Mouse (Mus musculus): ENCODE measurements around the gene Bag5.

DNA sequence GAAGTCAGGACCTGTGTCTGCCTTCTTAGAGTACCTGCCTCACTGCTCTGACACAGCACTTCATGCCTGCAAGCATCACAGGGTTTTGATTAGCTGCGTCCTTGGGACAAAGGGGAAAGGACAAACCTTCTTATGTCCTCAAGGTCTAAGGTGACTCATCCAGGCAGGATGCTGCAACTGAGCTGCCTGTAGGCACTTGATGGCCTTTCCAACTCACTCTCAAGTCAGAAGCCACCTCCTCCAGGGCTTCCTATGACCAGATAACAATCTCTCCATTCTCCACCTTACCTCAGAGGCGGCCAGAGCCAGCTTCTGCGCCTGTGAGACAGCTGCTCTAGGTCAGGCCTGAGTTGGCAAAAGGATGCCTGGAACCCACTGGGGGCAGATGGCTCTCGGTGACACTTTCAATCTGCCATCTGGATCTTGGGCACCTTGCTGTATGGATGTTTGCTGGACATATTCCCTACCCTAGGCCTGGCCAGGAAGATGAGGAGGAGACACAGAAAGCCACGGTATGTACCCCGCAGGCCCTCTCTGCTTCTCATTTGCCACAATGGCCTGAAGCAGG is 14.6 kb downstream of the Bag5 start:
- TF ChIP-seq POLR2A (IDR thresholded peaks at IDR 0.05; ENCODE audit: borderline replicate concordance, control insufficient read depth, low read depth, low read length): no peak
- TF ChIP-seq CTCF (IDR thresholded peaks at IDR 0.05; ENCODE audit: control insufficient read depth, insufficient read depth, low read length): no peak
